In genomic region chr17:12758701-12759455, GRCm38 (mm10) we compare ENCODE assay signal across 11 mouse cellular contexts. TPM values are rescaled to one million over a fixed set of nuclear protein-coding genes. Genes with fewer than 3 reads are reported as not detected.
DNase-seq lines count a peak whose midpoint lies in the region; ATAC-seq and TF ChIP-seq lines count a peak whose summit lies in the region.
"Had no signal": no experiment of that assay in that cellular context is flagged by ENCODE, and none has a peak within 500 bp of the region (broad histone marks: within the 10 kb centered on the region; RNA-seq: fewer than 3 reads in every experiment).

No protein-coding gene starts in this region.

- peak; percentile 17 for ATAC-seq in activated CD4-positive, CD25-positive, alpha-beta regulatory T cell, adult 4 months
- no peak for ATAC-seq in megakaryocyte progenitor cell, adult 5-6 weeks (replicated peaks; ENCODE audit: poor library complexity)

- no peak overlapping the region for H3K4me3 ChIP-seq in kidney, adult 2 months (ENCODE audit: insufficient read depth, low read depth, low read length)
- H3K4me3 ChIP-seq: forebrain, embryonic 12.5 days had no signal

- 68% methylated on average over 12 of the region's 12 CpGs for WGBS in kidney, adult 2 months

- no peaks in the 10 kb centered on the region for H3K27me3 ChIP-seq in kidney, adult 2 months (replicated peaks; ENCODE audit: control insufficient read depth, insufficient read depth, low read length)
- H3K27me3 ChIP-seq: forebrain, embryonic 12.5 days had no signal

- peak; percentile 19 for DNase-seq in kidney, adult 2 months
- no peak for DNase-seq in kidney, postnatal 14 days
- peak; percentile 70 for DNase-seq in CD4-positive, CD25-positive, alpha-beta regulatory T cell, adult 2 months (ENCODE audit: low read depth, low spot score)
- DNase-seq in heart, postnatal 10 days: peak; percentile 71 to 77
- no peak for DNase-seq in adrenal gland, adult 18-20 months (ENCODE audit: low spot score in 2 of 2)
- DNase-seq: right cerebral cortex, postnatal 4 days; thymus, postnatal 36 days had no signal

- TF ChIP-seq CTCF in kidney, adult 2 months (conservative IDR thresholded peaks at IDR 0.05; ENCODE audit: insufficient read depth, insufficient read length, low read depth, low read length): no peak

- no peaks in the 10 kb centered on the region for H3K36me3 ChIP-seq in kidney, adult 2 months (ENCODE audit: control insufficient read depth, insufficient read depth, low read length)

- H3K4me1 ChIP-seq in kidney, adult 2 months (ENCODE audit: control insufficient read depth, insufficient read depth, low read length): peaks cover 20% of the 10 kb centered on the region

- TF ChIP-seq POLR2A in kidney, adult 2 months (IDR thresholded peaks at IDR 0.05; ENCODE audit: low read depth, low read length): no peak

- intact Hi-C loops in heart, postnatal 10 days (cut with DNase I): loop anchor here (2.0 kb wide), 1 partner anchor 18 kb away; no protein-coding TSS in a partner anchor

- no peak overlapping the region for H3K27ac ChIP-seq in kidney, adult 2 months (ENCODE audit: insufficient read depth, low read depth, low read length)
- H3K27ac ChIP-seq: forebrain, embryonic 12.5 days; liver, embryonic 14.5 days had no signal

RNA-seq across cellular contexts. Expression of gene Igf2r, which starts 10.6 kb away (rescaled TPM):
- polyA plus RNA-seq in kidney, adult 2 months (2012; rRNA removed): 24.8 and 27.0 TPM in 2 replicates
- 10 to 100 TPM; 23.9 to 33.2 TPM for polyA plus RNA-seq in activated CD4-positive, CD25-positive, alpha-beta regulatory T cell, adult 4 months (2017; shearing (Covaris generic))
- total RNA-seq in heart, postnatal 10 days (2021): 100 to 1,000 TPM; 180 to 214 TPM
- total RNA-seq in megakaryocyte progenitor cell, adult 5-6 weeks (2015): 1.2 and 2.6 TPM in 2 replicates
- 3.0 and 4.1 TPM in 2 replicates for total RNA-seq in megakaryocyte progenitor cell, adult 5-6 weeks (2017)
- total RNA-seq in adrenal gland, adult 18-20 months (2021): 10 to 100 TPM; 55.8 to 67.8 TPM

Comparison
In these comparisons a context has a peak if more than half of its experiments do, and no peak if none do; other contexts are left out.
1. DNase-seq: peak in kidney, adult 2 months (single experiment), CD4-positive, CD25-positive, alpha-beta regulatory T cell, adult 2 months (single experiment) and heart, postnatal 10 days (2 of 2); none in kidney, postnatal 14 days (single experiment) and adrenal gland, adult 18-20 months (0 of 2).
2. RNA of gene Igf2r, which starts 10.6 kb away (total RNA-seq): 180 to 214 TPM in heart, postnatal 10 days and 55.8 to 67.8 TPM in adrenal gland, adult 18-20 months; 1.2 to 4.1 TPM in megakaryocyte progenitor cell, adult 5-6 weeks; every median in the first group is over 10 times any median in the second.